Mouse (Mus musculus): ENCODE data around the gene Ypel1. TPM values are rescaled to one million over a fixed set of nuclear protein-coding genes. Genes with fewer than 3 reads are reported as not detected.

The Ypel1 gene
- total RNA-seq, 2 experiments from 2014 or later: 46.1 to 50.4 TPM

Small RNA genes lying within 50 kb of the gene (microRNA-seq; reads per million reads assigned to microRNA genes)
- gene Mir130b (134 to 140 reads per million in 2 experiments), gene Mir301b (2.0 to 4.2 reads per million in 2 experiments)

Other genes starting within 250 kb of the Ypel1 start
- gene Spag6l, start 240.2 kb upstream of the Ypel1 start, total RNA-seq (2021): 1 to 10 TPM; 6.3 to 7.4 TPM
- not detected for gene Igll1, start 205.7 kb upstream of the Ypel1 start, total RNA-seq (2021)
- gene Top3b, start 199.0 kb upstream of the Ypel1 start, total RNA-seq (2021): 10 to 100 TPM; 53.6 to 65.1 TPM
- gene Vpreb1, start 198.9 kb upstream of the Ypel1 start, total RNA-seq (2021): not detected
- 10 to 100 TPM; 44.8 to 50.9 TPM for gene Ppm1f, start 173.2 kb upstream of the Ypel1 start, total RNA-seq (2021)
- gene Mapk1, start 86.3 kb upstream of the Ypel1 start, total RNA-seq (2021): 100 to 1,000 TPM; 510 to 530 TPM
- 10 to 100 TPM; 72.7 to 84.5 TPM for gene Ppil2, start 41.6 kb downstream of the Ypel1 start, total RNA-seq (2021)
- 1 to 10 TPM; 1.6 to 1.9 TPM for gene 2610318N02Rik, start 55.5 kb downstream of the Ypel1 start, total RNA-seq (2021)
- 10 to 100 TPM; 34.0 to 34.2 TPM for gene Sdf2l1, start 62.7 kb downstream of the Ypel1 start, total RNA-seq (2021)
- gene Ydjc, start 74.9 kb downstream of the Ypel1 start, total RNA-seq (2021): 10 to 100 TPM; 30.6 to 31.5 TPM
- gene Ccdc116, start 77.5 kb downstream of the Ypel1 start, total RNA-seq (2021): 1 to 10 TPM; 1.9 to 2.3 TPM
- 100 to 1,000 TPM; 138 to 158 TPM for gene Ube2l3, start 133.0 kb downstream of the Ypel1 start, total RNA-seq (2021)
- gene Rimbp3, start 138.9 kb downstream of the Ypel1 start, total RNA-seq (2021): 1 to 10 TPM; 1.1 to 2.3 TPM
- gene Hic2, start 163.9 kb downstream of the Ypel1 start, total RNA-seq (2021): 1 to 10 TPM; 4.2 to 4.4 TPM
- gene Tmem191c, start 206.4 kb downstream of the Ypel1 start, total RNA-seq (2021): 100 to 1,000 TPM in 1 of 2 experiments, 10 to 100 TPM in 1; 99.2 to 116 TPM

Data from left cerebral cortex, postnatal 25 days (tissue).